Mouse (Mus musculus) thymus, postnatal 0 days (tissue): ENCODE results near the gene Klrd1. TPM values are rescaled to one million over a fixed set of nuclear protein-coding genes. Genes with fewer than 3 reads are reported as not detected.
"Not testable (repeated sequence)": the region's sequence is repeated elsewhere in the genome, so short reads cannot be mapped to it uniquely, and the experiment has no call there.

ENCODE experiments used
- DNase-seq: peaks from one replicate; pipeline ENCODE4 v3.0.0-alpha.2; 2015; ENCODE audit warnings: low spot score
- polyA plus RNA-seq: library from polyadenylated mRNA; unstranded; fragments of >200 nt; fragmentation: Nextera tagmentation; extraction: Ambion mirVana; gene quantifications from 2 replicates; pipeline ENCODE4 v1.2.1, GENCODE M21; 2015

Klrd1 gene
- polyA plus RNA-seq: 9.1 and 12.2 TPM in 2 replicates

DNA sequence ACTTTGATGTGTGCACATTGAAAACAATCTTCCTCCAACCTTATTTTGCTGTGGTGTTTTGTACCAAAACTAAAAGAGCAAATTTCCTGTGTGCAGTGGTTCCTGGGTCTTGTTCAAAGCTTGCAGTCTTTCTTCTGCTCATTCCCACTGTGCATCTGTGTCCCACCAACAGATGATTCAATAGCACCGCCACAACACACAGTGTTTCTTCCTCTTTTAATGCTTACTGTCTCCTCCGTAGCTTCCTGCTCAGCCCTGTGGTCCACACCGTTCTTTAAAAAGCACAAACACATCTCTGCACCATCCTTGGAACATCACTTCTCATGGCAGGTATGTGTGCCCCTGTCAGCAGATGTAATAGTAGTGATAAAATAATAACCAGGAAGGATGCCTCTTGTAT is at the start of gene Klrd1:
TSS of gene Klrd1 (plus strand) at position 275 of the 400 bp plus-strand sequence.
- DNase-seq: peak; percentile 10

- DNase-seq: no peak
Observed at GRCm38 (mm10) chr6:129541931-129542330, 49.7 kb upstream of the Klrd1 start.

GRCm38 (mm10) chr6:129542540-129542939 is 49.0 kb upstream of the Klrd1 start:
- DNase-seq: no peak

DNA sequence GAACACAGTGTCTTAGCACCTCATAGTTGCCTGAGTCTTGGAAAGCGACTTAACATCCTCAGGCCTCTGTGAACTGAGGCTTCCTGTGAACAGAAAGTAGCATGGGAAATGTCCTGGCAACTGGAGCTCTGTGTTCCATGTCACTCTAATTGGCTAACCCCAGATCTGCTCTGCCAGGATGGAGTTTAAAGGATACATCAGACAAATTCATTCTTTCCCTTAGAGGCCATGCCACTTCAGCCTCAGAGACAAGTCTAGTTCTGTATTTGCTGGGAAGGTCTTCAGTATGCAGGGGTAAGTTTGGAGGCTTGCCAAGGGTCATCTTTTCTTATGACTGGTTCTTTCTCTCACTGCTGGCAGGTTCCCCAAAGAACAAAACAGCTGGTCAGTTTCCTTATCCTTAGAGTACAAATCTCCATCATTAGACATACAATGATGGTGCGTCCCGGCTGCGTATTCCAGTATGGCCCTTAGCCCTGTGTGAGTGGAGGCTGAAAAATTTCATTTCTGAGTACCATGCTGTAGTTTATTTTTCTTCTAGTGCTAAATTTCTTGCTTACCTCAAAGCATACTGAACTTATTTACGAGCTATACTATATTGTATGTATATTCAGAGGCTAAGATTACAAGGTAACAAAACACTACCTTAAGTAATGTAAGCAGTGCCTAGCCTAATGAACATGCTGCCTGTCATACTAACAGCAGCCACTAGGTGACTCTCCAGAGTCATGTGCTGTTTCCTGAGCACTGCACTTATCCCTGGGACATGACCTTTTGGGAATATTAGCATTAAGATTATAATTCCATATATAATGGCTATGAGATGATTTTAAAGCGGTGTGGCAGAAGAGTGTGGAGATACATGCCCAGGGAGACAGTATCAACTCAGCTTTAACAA is 47.6 kb upstream of the Klrd1 start:
- peak; percentile 50 for DNase-seq

- DNase-seq: no peak
Observed at GRCm38 (mm10) chr6:129547277-129547676, 44.3 kb upstream of the Klrd1 start.

- DNase-seq: no peak
Observed at GRCm38 (mm10) chr6:129548009-129548408, 43.6 kb upstream of the Klrd1 start.

DNA sequence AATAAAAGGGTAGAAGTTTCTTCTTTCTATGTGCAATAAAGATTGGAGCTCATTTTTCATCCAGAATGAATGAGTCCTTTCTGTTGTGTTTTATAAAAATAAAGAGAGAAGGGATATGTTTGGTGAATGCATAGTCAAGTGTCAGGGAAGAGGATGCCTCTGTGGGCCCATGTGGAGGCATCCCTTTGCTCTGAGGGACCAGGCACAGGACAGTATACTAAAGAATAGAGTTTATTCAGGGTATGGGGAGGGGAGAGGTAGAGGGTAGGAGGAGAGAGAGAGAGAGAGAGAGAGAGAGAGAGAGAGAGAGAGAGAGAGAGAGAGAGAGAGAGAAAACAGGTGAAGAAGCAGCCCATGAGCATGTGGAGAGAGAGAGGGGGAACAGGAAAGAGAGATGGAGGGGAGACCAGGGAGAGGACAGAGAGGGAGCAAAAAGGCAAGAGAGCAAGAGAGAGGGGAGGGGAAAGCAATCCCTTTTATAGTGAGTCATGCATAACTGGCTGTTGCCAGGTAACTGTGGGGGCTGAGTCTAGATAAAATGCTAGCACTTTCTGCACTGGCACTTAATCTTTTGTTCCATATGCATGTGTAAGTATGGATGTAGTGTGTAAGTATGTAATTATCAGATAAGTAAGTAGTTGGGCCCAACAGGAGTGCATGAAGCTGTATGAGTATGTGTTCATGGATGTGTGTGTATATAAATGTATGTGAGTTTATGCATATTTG is 34.1 kb upstream of the Klrd1 start:
- DNase-seq: no peak

DNA sequence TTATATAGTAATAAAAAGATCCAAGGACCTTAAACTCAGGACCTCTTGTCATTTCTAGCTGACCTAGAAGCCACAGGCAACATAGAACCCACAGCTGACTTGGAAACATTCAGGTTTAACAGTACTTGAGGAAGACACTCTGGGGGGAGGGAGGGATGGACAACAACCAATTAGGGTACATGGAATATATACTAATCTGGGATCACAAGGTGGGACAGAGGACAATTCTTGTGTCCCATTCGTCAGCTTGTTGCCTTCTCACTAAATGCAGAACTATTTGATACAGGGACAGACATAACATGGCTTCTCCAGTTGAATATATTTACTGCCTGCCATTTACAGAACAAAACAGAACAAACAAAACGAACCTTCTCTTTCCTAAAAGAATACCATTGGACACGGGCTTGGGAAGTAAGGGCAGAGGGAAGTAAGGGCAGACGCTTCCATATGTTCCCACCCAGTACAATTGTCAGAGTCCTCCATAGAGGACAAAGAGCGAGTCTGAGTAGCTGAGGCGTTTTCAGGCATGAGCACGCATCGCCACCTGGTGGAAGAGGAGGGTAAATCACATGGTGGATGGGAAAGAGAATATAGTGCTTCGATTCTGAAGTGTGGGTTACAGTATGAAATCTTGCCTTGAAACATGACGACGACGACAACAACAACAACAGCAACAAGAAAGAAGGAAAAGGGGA is 32.5 kb upstream of the Klrd1 start:
- peak; percentile 69 for DNase-seq

DNA sequence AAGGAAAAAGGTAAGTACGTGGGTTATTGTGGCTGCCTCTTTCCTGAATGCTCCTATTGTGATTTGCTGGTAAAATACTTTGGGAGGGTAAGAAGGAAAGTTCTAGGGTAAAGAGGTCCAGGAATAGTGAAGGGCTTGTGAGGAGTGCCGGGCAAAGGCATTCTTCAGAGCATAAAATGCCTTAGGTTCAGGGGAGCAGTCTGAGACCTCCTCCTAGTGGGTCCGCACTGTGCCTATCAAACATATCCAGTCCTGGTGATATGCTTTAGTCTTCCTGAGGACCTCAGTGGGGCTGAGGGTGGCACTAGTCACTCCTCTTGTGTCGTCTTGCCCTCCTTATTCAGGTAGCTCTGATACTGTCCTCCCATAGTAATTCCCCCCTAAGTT is 31.9 kb upstream of the Klrd1 start:
- DNase-seq: no peak

DNA sequence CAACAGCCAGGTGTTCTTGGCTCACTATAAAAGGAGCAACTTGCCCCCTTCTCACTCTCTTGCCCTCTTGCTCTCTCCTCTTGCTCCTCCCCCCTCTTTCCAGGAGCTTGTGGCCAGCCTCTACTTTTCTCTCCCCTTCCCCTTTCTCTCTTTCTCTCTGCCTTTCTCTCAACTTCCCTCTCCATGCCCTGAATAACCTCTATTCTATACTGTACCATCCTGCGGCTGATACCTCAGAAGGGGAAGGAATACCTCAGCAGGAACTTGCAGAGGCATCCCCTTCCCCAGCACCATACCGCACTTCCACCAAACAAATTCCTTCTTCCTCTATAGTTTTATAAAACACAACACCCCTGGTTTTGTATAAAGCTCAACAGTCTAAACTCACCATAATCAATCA is 26.3 kb upstream of the Klrd1 start:
- DNase-seq: no peak

DNA sequence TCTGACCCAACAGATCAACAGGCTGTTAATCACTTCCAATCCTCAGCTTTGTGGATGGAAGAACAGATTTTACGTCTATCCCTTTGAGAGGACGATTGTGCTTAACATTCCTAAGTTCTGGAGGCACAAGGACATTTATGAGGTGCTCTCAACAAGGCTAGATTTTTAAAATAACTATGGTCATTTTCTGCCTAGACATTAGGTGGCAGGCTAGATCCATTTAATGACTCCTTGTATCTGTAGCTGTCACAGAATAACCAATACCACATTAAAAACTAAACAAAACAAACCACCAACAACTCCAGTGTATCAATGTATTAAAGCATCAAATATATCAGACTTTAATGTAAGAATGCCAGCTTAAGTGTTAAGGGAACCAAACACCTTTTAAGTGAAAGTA is 16.3 kb upstream of the Klrd1 start:
- no peak for DNase-seq

GRCm38 (mm10) chr6:129577605-129578004 is 14.0 kb upstream of the Klrd1 start, which contains the start of gene Klre1:
TSS of gene Klre1 (plus strand) at chr6:129577905.
- DNase-seq: no peak

- DNase-seq: no peak
Observed at GRCm38 (mm10) chr6:129581274-129581673, 10.3 kb upstream of the Klrd1 start.

GRCm38 (mm10) chr6:129581896-129582295 is 9.7 kb upstream of the Klrd1 start:
- DNase-seq: no peak

GRCm38 (mm10) chr6:129583014-129583413 is 8.6 kb upstream of the Klrd1 start:
- no peak for DNase-seq

- DNase-seq: peak; percentile 27
Observed at GRCm38 (mm10) chr6:129608372-129608771, 16.8 kb downstream of the Klrd1 start.

DNA sequence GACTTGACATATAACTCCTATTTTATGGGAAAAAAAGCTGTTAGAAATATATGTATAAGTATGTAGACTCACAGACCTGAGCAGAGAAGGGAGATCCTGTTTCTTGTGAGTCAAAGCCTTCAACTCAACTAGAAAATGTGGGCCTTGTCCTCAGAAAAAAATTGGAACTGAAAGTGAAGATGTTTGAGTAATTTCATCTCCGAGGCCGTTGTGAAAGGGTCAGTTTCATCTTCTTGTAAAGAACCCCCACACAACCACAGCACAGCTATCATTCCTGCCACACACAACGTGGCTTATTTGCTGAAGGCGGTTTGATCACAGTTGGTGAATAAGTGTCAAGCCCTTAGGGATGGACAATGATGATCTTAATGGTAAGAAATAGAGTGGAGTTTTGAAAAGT is 32.2 kb downstream of the Klrd1 start, which contains the start of gene Klrk1:
TSS of gene Klrk1 (minus strand) at position 130 of the 400 bp plus-strand sequence.
- no peak for DNase-seq

DNA sequence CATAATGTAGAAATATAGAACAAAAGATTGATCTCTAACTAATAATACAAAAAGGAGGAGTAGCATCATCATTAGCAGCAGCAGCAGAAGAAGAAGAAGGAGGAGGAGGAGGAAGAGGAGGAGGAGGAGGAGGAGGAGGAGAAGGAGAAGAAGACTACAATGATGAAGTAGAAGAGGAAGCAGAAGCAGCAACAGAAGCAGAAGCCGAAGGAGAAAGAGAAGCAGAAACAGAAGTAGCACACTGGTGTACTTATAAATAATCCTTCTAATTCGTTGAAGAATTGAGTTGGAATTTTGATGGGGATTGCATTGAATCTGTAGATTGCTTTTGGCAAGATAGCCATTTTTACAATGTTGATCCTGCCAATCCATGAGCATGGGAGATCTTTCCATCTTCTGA is 39.5 kb downstream of the Klrd1 start:
- DNase-seq: not testable (repeated sequence)

GRCm38 (mm10) chr6:129643237-129643636 is 51.7 kb downstream of the Klrd1 start, which contains the start of gene Klrc3:
TSS of gene Klrc3 (minus strand) at chr6:129643337.
- DNase-seq: not testable (repeated sequence)

DNA sequence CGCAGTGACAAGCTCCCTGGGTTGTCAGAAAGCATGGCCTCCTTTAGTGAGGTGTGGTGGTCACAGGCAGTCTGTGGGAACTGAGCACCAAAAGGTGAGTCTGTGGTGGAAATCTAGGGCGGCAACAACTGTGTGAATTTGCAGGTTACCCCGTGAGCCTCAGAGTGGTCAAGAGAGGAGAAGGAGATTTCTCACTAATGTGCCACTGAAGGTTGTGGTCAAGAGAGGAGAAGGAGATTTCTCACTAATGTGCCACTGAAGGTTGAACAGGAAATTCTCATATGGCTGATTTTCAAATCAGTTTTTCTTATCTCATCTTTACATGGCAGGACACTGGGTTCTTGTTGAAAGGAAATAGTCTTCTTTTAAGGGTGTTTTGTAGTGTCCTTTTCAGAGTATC is 52.5 kb downstream of the Klrd1 start:
- not testable (repeated sequence) for DNase-seq
